In genomic region chr10:8931548-8932240, GRCm38 (mm10) we compare ENCODE assay signal across 26 mouse cellular contexts. TPM values are rescaled to one million over a fixed set of nuclear protein-coding genes. Genes with fewer than 3 reads are reported as not detected.
DNase-seq lines count a peak whose midpoint lies in the region; ATAC-seq and TF ChIP-seq lines count a peak whose summit lies in the region.
"Had no signal": no experiment of that assay in that cellular context is flagged by ENCODE, and none has a peak within 500 bp of the region (broad histone marks: within the 10 kb centered on the region; RNA-seq: fewer than 3 reads in every experiment).

No protein-coding gene starts in this region.

- no peaks in the 10 kb centered on the region for H3K36me3 ChIP-seq in kidney, embryonic 14.5 days (ENCODE audit: control insufficient read depth, insufficient read depth, low read length)
- no peaks in the 10 kb centered on the region for H3K36me3 ChIP-seq in kidney, embryonic 16.5 days (ENCODE audit: insufficient read depth, low read length)
- no peaks in the 10 kb centered on the region for H3K36me3 ChIP-seq in intestine, embryonic 16.5 days (ENCODE audit: control insufficient read depth, insufficient read depth, low read length)
- H3K36me3 ChIP-seq in small intestine, adult 2 months (ENCODE audit: control insufficient read depth, insufficient read depth, low read length) = no peaks in the 10 kb centered on the region
- H3K36me3 ChIP-seq: embryonic facial prominence, embryonic 12.5 days; embryonic facial prominence, embryonic 15.5 days; heart, embryonic 10.5 days; heart, embryonic 13.5 days had no signal

- no peaks in the 10 kb centered on the region for H3K27me3 ChIP-seq in kidney, embryonic 14.5 days (ENCODE audit: control insufficient read depth, insufficient read depth, low read length)
- H3K27me3 ChIP-seq in kidney, embryonic 16.5 days (ENCODE audit: insufficient read depth, low read length) = no peaks in the 10 kb centered on the region
- no peaks in the 10 kb centered on the region for H3K27me3 ChIP-seq in intestine, embryonic 16.5 days (replicated peaks; ENCODE audit: control insufficient read depth, insufficient read depth, low read length)
- H3K27me3 ChIP-seq in small intestine, adult 2 months (ENCODE audit: control insufficient read depth, insufficient read depth, low read length) = no peaks in the 10 kb centered on the region
- H3K27me3 ChIP-seq: embryonic facial prominence, embryonic 12.5 days; embryonic facial prominence, embryonic 15.5 days; heart, embryonic 13.5 days had no signal

- no peak for ATAC-seq in kidney, embryonic 14.5 days (ENCODE audit: low FRiP score, low TSS enrichment)
- no peak for ATAC-seq in kidney, embryonic 16.5 days (ENCODE audit: low FRiP score, low TSS enrichment)
- peak; percentile 87 for ATAC-seq in intestine, embryonic 16.5 days
- ATAC-seq: CD4-positive, CD25-positive, alpha-beta regulatory T cell, adult 4 months; forebrain, embryonic 14.5 days; forebrain, postnatal 0 days had no signal

- intact Hi-C loops in gastrocnemius, postnatal 14 days (cut with DNase I; ENCODE audit: low total_unique reads) = no loop called here

- H3K4me3 ChIP-seq in kidney, embryonic 14.5 days (ENCODE audit: low read length) = no peak overlapping the region
- H3K4me3 ChIP-seq in kidney, embryonic 16.5 days (ENCODE audit: low read length) = no peak overlapping the region
- no peak overlapping the region for H3K4me3 ChIP-seq in intestine, embryonic 16.5 days (ENCODE audit: low read length)
- no peak overlapping the region for H3K4me3 ChIP-seq in small intestine, adult 2 months (ENCODE audit: low read depth, low read length)
- H3K4me3 ChIP-seq: embryonic facial prominence, embryonic 12.5 days; embryonic facial prominence, embryonic 15.5 days; heart, adult 2 months; heart, embryonic 10.5 days; heart, embryonic 13.5 days had no signal

- WGBS in kidney, embryonic 14.5 days = 85% methylated on average over 8 of the region's 8 CpGs
- WGBS in kidney, embryonic 16.5 days = 82% methylated on average over 8 of the region's 8 CpGs
- 71% methylated on average over 8 of the region's 8 CpGs for WGBS in intestine, embryonic 16.5 days
- 37% methylated on average over 8 of the region's 8 CpGs for WGBS in small intestine, adult 2 months

- H3K4me2 ChIP-seq in kidney, embryonic 14.5 days (replicated peaks; ENCODE audit: low read depth, low read length) = no peak overlapping the region
- no peak overlapping the region for H3K4me2 ChIP-seq in kidney, embryonic 16.5 days (replicated peaks; ENCODE audit: low read depth, low read length)
- no peak overlapping the region for H3K4me2 ChIP-seq in intestine, embryonic 16.5 days (ENCODE audit: low read depth, low read length)
- H3K4me2 ChIP-seq: embryonic facial prominence, embryonic 12.5 days; embryonic facial prominence, embryonic 15.5 days; heart, embryonic 13.5 days had no signal

- H3K27ac ChIP-seq in kidney, embryonic 14.5 days (ENCODE audit: low read depth, low read length) = no peak overlapping the region
- H3K27ac ChIP-seq in kidney, embryonic 16.5 days (ENCODE audit: low read length) = no peak overlapping the region
- peak overlapping the region; percentile 30; the same call in 1 of the 2 replicates for H3K27ac ChIP-seq in intestine, embryonic 16.5 days (ENCODE audit: low read length)
- peak overlapping the region; percentile 71 for H3K27ac ChIP-seq in small intestine, adult 2 months (ENCODE audit: insufficient read depth, low read depth, low read length)
- H3K27ac ChIP-seq: embryonic facial prominence, embryonic 12.5 days; embryonic facial prominence, embryonic 15.5 days; heart, adult 2 months; heart, embryonic 10.5 days; heart, embryonic 13.5 days had no signal

- no peaks in the 10 kb centered on the region for H3K9me3 ChIP-seq in kidney, embryonic 14.5 days (ENCODE audit: control insufficient read depth, low read length)
- H3K9me3 ChIP-seq in kidney, embryonic 16.5 days (ENCODE audit: low read length) = no peaks in the 10 kb centered on the region
- H3K9me3 ChIP-seq in intestine, embryonic 16.5 days (ENCODE audit: control insufficient read depth, low read length) = no peaks in the 10 kb centered on the region
- H3K9me3 ChIP-seq: embryonic facial prominence, embryonic 12.5 days; embryonic facial prominence, embryonic 15.5 days; heart, embryonic 10.5 days; heart, embryonic 13.5 days had no signal

- peak; percentile 38 to 44 for DNase-seq in kidney, adult 8-10 months
- peak; percentile 57 to 58 for DNase-seq in kidney, postnatal 36 days
- DNase-seq in gastrocnemius, postnatal 14 days = no peak
- DNase-seq in spleen, adult 12 weeks (ENCODE audit: low spot score) = no peak
- DNase-seq: adrenal gland, adult 2 months; adrenal gland, postnatal 14 days; cerebellum, adult 11 months; cerebellum, adult 2 months; cerebellum, adult 9-11 months; cerebellum, postnatal 25 days; forebrain, postnatal 0 days; gastrocnemius, postnatal 36 days; heart, adult 2 months; heart, postnatal 14 days; heart, postnatal 4 days had no signal

- TF ChIP-seq POLR2A in small intestine, adult 2 months (IDR thresholded peaks at IDR 0.05; ENCODE audit: low read depth, low read length) = no peak

- no peak overlapping the region for H3K9ac ChIP-seq in kidney, embryonic 14.5 days (ENCODE audit: low read depth, low read length)
- no peak overlapping the region for H3K9ac ChIP-seq in kidney, embryonic 16.5 days (replicated peaks; ENCODE audit: low read length)
- H3K9ac ChIP-seq in intestine, embryonic 16.5 days (ENCODE audit: low read depth, low read length) = no peak overlapping the region
- H3K9ac ChIP-seq: embryonic facial prominence, embryonic 12.5 days; embryonic facial prominence, embryonic 15.5 days; forebrain, postnatal 0 days; heart, embryonic 13.5 days had no signal

- TF ChIP-seq CTCF in small intestine, adult 2 months (IDR thresholded peaks at IDR 0.05; ENCODE audit: extremely low read depth, insufficient read length, insufficient replicate concordance, low read depth, low read length) = no peak

- H3K4me1 ChIP-seq in kidney, embryonic 14.5 days (ENCODE audit: control insufficient read depth, insufficient read depth, low read length) = no peaks in the 10 kb centered on the region; the same call in 1 of the 2 replicates
- H3K4me1 ChIP-seq in kidney, embryonic 16.5 days (ENCODE audit: insufficient read depth, low read length) = peaks cover 8% of the 10 kb centered on the region
- H3K4me1 ChIP-seq in intestine, embryonic 16.5 days (ENCODE audit: control insufficient read depth, insufficient read depth, low read length) = peaks cover 19% of the 10 kb centered on the region
- H3K4me1 ChIP-seq in small intestine, adult 2 months (ENCODE audit: control insufficient read depth, insufficient read depth, insufficient read length, low read length) = peaks cover 28% of the 10 kb centered on the region
- H3K4me1 ChIP-seq: embryonic facial prominence, embryonic 12.5 days had no signal

RNA-seq across cellular contexts. Expression of gene Sash1, which starts 45.8 kb away (rescaled TPM):
- 5.5 and 6.5 TPM in 2 replicates for polyA plus RNA-seq in kidney, embryonic 14.5 days (2014; fragmentation: Nextera tagmentation; extraction: Ambion mirVana)
- polyA plus RNA-seq in kidney, embryonic 16.5 days (2015; fragmentation: Nextera tagmentation; extraction: Ambion mirVana) = 3.1 and 3.9 TPM in 2 replicates
- 2.3 and 2.8 TPM in 2 replicates for polyA plus RNA-seq in intestine, embryonic 16.5 days (2015; fragmentation: Nextera tagmentation; extraction: Ambion mirVana)
- 10.2 and 19.9 TPM in 2 replicates for polyA plus RNA-seq in small intestine, adult 2 months (2012; rRNA removed)
- total RNA-seq in gastrocnemius, postnatal 14 days (2021) = 10 to 100 TPM; 28.0 to 32.1 TPM
- total RNA-seq: MEL had no signal
- polyA plus RNA-seq: CD4-positive, CD25-positive, alpha-beta regulatory T cell, adult 4 months had no signal

Comparison
In these comparisons a context has a peak if more than half of its experiments do, and no peak if none do; other contexts are left out.
1. DNase-seq: peak in kidney, adult 8-10 months (2 of 2) and kidney, postnatal 36 days (2 of 2); none in gastrocnemius, postnatal 14 days (single experiment) and spleen, adult 12 weeks (single experiment).
2. H3K27ac ChIP-seq: peak in intestine, embryonic 16.5 days (single experiment) and small intestine, adult 2 months (single experiment); none in kidney, embryonic 14.5 days (single experiment) and kidney, embryonic 16.5 days (single experiment).